Mouse (Mus musculus) left cerebral cortex, postnatal 10 days (tissue): ENCODE measurements around the gene Sdsl. TPM values are rescaled to one million over a fixed set of nuclear protein-coding genes. Genes with fewer than 3 reads are reported as not detected.

Experiments
- DNase-seq, 2 experiments: peaks; one replicate each; pipeline ENCODE4 v3.0.0; 2021 to 2022; ENCODE audit warnings: low spot score in 2 of 2, mixed read lengths in 1 of 2; ENCODE audit errors: extremely low spot score in 1 of 2
- intact Hi-C: fragments of 180-260 bp; cut with DNase I; formaldehyde crosslinking; loops from one replicate; pipeline ENCODE4 v1.15.1; 2025
- total RNA-seq, 2 experiments: library from RNA; stranded (reverse); gene quantifications; 2 replicates each; pipeline ENCODE4 v1.2.3; 2021

The Sdsl gene
- total RNA-seq, 2 experiments from 2014 or later, result 5.0 to 5.3 TPM

GRCm38 (mm10) chr5:120465062-120465461 lies 7.5 kb downstream of the Sdsl start:
- intact Hi-C loops, result no loop called here
- no peak for DNase-seq

- DNase-seq, result no peak
- intact Hi-C loops, result no loop called here
Measured at GRCm38 (mm10) chr5:120464321-120464720, 8.3 kb downstream of the Sdsl start.

GRCm38 (mm10) chr5:120461902-120462301 lies 10.7 kb downstream of the Sdsl start:
- no peak for DNase-seq
- intact Hi-C loops, result no loop called here

- intact Hi-C loops, result loop anchor here (5.0 kb wide), 1 partner anchor 312 kb away; no protein-coding TSS in a partner anchor
- no peak for DNase-seq
Measured at GRCm38 (mm10) chr5:120459133-120459532, 13.5 kb downstream of the Sdsl start.

DNA sequence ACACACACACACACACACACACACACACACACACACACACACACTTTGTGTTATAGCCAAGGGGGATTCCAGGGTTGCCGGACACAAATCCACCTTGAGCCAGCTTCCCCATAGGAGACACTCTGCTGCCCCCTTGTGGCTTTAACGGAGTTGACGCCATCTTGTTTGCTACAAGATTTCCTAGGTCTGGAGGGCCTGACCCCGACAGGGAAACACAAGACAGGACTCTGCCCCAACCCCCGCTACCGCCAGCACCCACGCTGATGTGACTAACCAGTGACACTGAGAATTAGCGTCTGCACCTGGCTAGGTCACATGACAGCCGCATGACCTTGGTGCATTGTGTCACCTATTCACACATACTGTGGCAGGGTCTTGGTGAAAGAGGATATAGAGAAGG lies 15.0 kb downstream of the Sdsl start:
- peak; percentile 58 to 77 for DNase-seq
- intact Hi-C loops, result loop anchor here (5.0 kb wide), 1 partner anchor 310 kb away; no protein-coding TSS in a partner anchor

- DNase-seq, result no peak
- intact Hi-C loops, result loop anchor here (5.0 kb wide), 1 partner anchor 310 kb away; no protein-coding TSS in a partner anchor
Measured at GRCm38 (mm10) chr5:120456841-120457554, 15.6 kb downstream of the Sdsl start.

DNA sequence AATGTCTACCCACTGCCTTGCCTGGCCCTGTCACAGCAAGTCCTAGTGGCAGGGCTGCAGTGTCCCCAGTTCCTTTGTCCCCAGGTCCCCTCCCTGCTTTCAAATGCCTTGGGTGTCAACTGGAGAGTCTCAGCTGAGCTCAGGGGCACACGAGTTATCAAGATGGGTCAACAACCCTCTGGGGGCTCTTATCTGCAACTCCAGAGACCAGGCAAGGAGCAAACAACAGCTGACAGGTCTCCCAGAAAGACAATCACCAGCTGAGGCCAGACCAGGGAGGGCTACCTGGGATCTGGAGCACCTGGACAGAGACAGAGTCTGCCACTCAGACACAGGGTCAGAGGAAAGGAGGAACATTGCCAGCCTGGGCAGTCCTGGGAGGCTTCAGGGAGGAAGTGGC lies 16.4 kb downstream of the Sdsl start:
- DNase-seq, result no peak
- intact Hi-C loops, result loop anchor here (5.0 kb wide), 1 partner anchor 309 kb away; no protein-coding TSS in a partner anchor

DNA sequence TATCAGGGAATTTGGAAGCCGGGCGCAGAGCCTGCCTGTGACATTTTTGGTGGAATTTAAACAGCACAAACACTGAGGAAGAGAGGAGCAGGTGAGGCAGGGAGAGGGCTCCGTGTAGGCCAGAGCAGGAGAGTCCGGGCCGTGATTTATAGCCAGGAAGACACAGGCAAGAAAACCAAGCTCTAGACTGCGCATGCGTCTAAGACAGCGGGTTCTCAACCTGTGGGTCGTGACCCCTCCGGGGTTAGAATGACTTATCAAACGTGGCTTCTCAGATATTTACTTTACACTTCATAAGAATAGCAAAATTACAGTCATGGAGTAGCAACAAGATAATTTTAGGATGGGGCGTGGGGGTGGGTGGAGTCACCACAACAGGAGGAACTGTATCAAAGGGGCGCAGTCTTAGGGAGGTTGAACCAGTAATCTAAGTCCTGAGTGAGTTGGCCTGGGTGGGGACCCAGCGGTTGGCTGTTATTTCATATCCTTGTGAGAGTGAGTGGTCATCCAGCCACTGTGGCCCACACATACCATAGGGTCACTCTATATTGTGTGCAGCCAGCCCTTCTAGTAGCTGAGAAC lies 17.8 kb downstream of the Sdsl start:
- intact Hi-C loops, result loop anchor here (5.0 kb wide), 1 partner anchor 308 kb away; no protein-coding TSS in a partner anchor
- no peak for DNase-seq

DNA sequence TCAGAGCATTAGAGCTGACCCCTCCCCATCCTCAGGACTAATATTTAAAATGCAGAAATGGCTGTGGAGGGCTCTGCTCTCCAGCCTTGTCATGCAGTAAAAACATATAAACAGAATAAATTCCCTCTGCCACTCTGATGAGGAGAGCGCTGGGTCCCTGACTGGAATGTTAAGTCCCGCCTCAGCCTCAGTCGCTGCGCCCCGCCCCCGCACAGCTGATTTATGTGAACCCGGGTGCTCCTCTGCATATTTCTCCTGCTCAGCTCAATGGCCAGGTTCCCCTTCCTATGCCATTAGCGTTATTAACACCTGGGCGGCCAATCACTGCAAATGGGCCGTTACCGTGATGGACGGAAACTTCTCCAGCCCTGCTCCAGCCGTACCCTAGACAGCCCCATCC lies 25.3 kb downstream of the Sdsl start:
- DNase-seq, result no peak
- intact Hi-C loops, result no loop called here

- DNase-seq, result peak; percentile 77 to 90
- intact Hi-C loops, result loop anchor here (5.0 kb wide), 1 partner anchor 293 kb away; no protein-coding TSS in a partner anchor
Measured at GRCm38 (mm10) chr5:120440733-120441132, 31.9 kb downstream of the Sdsl start.

- DNase-seq, result no peak
Measured at GRCm38 (mm10) chr5:120439887-120440670, 32.5 kb downstream of the Sdsl start.

DNA sequence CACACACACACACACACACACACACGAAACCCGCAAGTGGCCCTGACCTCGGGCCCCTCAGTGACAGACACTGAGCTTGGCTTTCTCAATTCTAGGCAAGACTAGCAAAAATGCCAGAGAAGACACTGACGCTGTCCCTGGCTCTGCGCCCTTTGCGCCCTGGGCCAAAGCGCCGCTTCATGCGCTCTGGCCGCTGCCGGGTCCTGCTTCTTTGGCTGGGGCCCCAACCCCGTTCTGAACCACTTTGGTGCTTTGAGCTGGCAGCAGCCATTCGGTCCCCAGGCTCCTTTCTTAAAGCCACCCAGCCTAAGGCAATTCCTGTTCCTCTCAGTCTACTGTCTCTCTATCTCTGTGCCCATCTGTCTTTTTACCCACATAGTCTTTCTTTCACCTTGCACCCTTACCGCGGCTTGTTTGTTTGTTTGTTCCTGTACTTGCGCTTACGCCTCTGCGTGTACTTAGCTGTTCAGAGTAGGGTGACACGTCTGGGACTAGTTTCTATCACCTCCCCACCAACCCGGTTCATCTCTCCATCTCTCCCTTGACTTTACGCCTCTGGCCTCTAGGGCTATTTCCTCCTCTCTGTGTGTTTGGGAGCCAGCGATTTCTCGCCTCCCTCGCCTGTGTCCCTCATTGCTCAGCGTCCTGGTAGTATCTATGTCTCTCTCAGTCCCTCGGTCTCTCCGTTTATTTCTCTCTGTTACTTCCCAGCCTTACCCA lies 33.5 kb downstream of the Sdsl start:
- intact Hi-C loops, result loop anchor here (10.0 kb wide), 2 partner anchors 604 to 764 kb away; partner anchors contain the start of genes Tbx3 and Tbx5
- DNase-seq, result no peak

More at GRCm38 (mm10) chr5:120439887-120440670, 32.5 kb downstream of the Sdsl start:
- intact Hi-C loops, result loop anchor here (5.0 to 10.0 kb wide), 3 partner anchors 293 to 765 kb away; partner anchors contain the start of genes Tbx3 and Tbx5

DNA sequence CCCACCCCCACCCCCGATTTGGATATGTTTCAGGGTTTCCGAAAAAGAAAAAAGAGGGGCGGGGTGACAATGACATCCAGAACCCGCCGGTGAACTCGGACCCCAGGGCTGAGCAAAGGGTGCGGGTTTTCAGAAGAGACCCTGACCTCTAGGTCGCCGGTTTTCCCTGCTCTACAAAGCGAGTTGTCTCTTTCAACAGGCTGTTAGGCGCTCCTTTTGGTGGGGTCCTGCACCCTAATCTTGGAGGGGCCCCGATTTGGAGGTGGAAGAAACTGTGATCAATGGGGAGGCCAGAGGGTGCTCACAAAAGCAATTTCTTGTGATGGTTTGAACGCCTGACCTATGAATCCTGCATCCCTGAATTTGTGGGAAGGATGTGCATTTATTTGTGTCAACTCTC lies 34.1 kb downstream of the Sdsl start:
- intact Hi-C loops, result loop anchor here (10.0 kb wide), 2 partner anchors 604 to 764 kb away; partner anchors contain the start of genes Tbx3 and Tbx5

GRCm38 (mm10) chr5:120437986-120438385 lies 34.6 kb downstream of the Sdsl start:
- intact Hi-C loops, result loop anchor here (10.0 kb wide), 2 partner anchors 603 to 763 kb away; partner anchors contain the start of genes Tbx3 and Tbx5
- DNase-seq, result no peak

More for the DNA sequence above, 34.1 kb downstream of the Sdsl start:
- no peak for DNase-seq

GRCm38 (mm10) chr5:120437539-120437938 lies 35.1 kb downstream of the Sdsl start:
- intact Hi-C loops, result loop anchor here (10.0 kb wide), 2 partner anchors 603 to 763 kb away; partner anchors contain the start of genes Tbx3 and Tbx5

DNA sequence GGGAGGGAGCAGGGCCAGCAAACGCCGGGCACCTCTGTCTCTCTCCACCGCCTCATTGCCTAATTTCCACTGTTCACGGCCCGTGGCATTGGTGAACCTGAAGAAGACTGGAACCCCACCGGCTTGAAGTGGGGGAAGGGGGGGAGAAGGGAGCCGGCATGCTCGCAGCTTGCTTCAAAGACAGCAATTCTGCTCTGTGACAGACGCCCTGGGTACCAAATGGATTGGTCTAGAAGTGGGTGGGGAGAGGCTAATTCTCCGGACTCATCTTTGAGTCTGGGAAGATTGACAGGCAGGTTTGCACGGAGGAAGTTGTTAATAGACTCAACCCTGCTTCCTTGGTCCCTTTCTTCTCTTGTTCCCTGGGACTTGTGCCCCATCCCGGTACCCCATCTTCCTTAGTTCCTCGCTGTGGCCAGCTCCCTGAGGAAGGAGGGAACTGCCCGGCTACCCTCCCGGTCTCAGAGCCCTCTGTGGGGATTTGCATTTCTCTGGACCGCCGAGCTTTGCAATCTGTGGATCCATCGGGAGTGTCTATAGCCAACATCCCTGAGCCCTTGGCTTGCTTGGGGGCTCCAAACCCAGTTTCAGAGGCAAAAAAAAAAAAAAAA lies 35.6 kb downstream of the Sdsl start:
- intact Hi-C loops, result loop anchor here (10.0 kb wide), 2 partner anchors 602 to 762 kb away; partner anchors contain the start of genes Tbx3 and Tbx5
- no peak for DNase-seq

More at GRCm38 (mm10) chr5:120437539-120437938, 35.1 kb downstream of the Sdsl start:
- no peak for DNase-seq

GRCm38 (mm10) chr5:120435731-120436501 lies 36.7 kb downstream of the Sdsl start:
- intact Hi-C loops, result loop anchor here (10.0 kb wide), 2 partner anchors 601 to 761 kb away; partner anchors contain the start of genes Tbx3 and Tbx5
- DNase-seq, result no peak
